Mouse (Mus musculus) spleen, postnatal 14 days (tissue): ENCODE data around the gene Bloc1s4.

Experiments used
- DNase-seq, 2 experiments: peaks; one replicate each; pipeline ENCODE4 v3.0.0; 2021 to 2022; ENCODE audit warnings: low spot score in 2 of 2

Bloc1s4 gene

DNA sequence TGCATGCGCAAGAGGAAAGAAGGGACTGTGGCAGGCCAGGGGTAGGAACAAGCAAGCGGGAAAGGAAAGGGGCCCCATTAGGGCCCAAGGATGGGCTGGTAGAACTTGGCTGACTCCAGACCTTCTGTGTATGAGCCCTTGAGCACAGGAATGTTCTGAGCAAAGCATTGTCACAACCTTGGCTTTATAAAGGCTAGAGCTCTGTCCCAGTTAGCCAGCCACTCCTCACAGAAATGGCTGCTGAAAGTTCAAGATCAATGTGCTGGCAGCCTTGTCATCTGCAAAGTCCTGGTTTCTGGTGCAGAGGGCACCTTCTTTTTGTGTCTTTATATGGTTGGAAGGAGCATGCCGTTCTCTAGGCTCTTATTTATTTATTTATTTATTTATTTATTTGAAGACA, 28.8 kb downstream of the Bloc1s4 start:
- no peak for DNase-seq

GRCm38 (mm10) chr5:36719135-36719534, 29.3 kb downstream of the Bloc1s4 start:
- no peak for DNase-seq

DNA sequence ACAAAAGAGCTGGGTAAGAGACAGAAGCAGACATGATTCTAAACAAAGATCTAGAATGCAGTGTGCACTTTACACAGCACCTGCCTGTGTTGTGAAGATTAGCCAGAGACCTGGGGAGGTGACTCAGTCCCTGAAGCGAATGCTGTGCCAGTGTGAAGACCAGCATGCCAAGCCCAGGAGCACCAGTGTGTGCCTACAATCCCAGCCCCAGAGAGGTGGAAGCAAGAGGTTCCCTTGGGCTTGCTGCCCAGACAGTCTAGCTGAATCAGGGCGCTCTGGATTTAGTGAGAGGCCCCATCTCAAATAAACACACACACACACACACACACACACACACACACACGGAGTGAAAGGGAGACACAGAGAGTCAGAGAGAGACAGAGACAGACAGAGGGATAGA, 30.6 kb downstream of the Bloc1s4 start:
- DNase-seq, result no peak

DNA sequence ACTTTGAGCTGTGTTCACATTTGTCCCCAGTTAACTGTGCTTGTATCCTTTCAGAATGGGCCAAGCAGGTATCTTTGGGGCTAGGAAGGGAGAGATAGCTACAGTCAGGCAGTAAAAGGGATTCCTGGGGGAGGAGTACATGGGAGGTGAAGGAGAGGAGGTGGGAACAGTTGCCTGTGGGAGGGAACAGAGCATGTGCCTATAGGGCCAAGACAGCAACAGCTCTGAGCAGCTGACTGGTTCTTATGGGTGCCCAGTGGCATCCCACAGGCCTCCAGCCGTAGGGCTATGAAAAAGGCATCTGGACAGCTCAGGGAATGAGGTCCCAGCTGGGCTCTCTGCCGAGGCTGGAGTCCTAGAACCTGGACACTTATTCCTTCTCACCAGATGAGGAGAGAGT, 31.6 kb downstream of the Bloc1s4 start:
- no peak for DNase-seq

- DNase-seq, result no peak
Observed at GRCm38 (mm10) chr5:36714832-36715231, 33.6 kb downstream of the Bloc1s4 start.

DNA sequence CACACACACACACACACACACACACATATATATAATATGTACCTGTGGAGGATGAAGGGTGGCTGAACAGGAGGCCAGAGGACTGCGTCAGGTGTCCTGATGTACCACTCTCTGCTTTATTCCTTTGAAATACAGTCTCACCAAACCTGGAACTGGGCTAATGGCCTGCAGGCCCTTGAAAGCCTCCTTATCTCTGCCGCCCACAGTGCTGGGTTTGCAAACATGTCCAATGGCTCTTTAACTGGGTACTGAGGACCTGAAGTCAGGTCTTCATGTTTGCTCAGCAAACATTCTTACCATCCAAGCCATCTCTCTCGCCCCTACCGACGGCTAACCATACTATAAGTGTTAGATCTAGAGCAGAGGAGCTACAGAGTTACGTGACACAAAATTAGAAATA, 34.8 kb downstream of the Bloc1s4 start:
- no peak for DNase-seq

DNA sequence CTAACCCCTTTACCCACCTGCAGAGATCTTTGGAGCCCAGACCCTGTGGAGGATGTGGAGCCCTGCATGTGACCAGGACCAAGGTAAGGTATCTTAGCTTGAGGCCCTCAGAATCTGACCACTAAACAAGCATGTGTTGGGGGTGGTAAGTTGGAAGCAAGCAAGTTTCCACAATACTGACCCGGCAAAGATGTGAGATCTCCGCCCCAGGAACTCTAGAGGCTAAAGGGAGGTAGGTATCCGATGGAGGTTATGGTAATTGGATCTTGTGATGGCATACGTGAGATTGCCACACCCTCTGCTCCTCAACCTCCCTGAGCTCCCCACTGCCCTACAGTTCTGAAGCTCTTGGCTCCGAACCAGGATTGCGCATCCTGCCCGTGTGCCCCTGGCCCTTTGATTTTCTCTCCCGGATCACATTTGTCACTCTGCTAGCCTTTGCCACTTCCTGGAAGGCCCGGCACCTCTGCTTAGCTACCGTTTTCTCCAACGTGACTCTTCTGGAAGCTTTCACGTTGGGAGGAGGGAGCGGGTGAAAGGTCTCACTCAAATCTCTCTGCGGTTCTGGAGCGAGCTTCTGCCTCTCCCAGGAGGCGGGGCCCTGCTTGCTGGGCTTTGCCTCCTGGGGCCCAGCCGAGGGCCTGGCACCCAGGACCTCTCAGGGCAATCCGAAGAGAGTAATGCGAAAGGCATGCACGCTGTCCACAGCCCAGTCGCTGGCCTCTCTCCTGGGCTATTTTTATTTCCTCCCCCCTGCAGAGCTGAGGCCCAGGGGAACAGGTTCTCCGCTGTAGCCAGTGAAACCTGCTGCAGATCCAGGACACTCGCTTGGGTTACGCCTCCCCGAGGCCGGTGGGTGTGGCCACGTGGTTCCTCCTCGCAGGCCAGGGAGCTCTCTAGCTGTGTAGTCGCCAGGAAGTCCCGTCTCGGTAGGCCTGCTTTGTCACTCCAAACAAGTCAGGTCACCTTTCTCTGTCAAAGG, 35.6 kb downstream of the Bloc1s4 start:
- DNase-seq, result peak; percentile 82 to 85

- DNase-seq, result no peak
Observed at GRCm38 (mm10) chr5:36711863-36712262, 36.6 kb downstream of the Bloc1s4 start.

GRCm38 (mm10) chr5:36705792-36706191, 42.7 kb downstream of the Bloc1s4 start:
- no peak for DNase-seq

DNA sequence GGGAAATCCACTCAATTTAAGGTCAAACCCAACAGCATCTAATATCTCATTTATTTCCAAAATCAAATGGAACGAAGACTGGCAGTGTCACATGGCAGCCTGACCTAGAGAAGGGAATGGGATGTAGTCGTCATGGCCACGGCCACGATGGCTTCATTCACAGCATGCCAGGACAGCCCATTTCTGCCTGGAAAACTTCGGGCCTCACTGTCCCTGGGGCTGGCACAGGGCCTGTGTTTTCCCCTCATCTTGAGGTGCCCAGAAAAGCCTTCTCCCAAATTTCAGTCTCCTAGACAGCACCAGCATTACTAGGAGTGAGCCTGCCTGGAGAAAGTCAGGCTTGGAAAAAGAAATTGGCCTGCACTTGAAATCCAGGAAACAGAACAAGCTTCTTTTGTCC, 43.1 kb downstream of the Bloc1s4 start:
- no peak for DNase-seq

GRCm38 (mm10) chr5:36704684-36705083, 43.8 kb downstream of the Bloc1s4 start:
- no peak for DNase-seq

- no peak for DNase-seq
Observed at GRCm38 (mm10) chr5:36700939-36701620, 47.4 kb downstream of the Bloc1s4 start.

- no peak for DNase-seq
Observed at GRCm38 (mm10) chr5:36698689-36699088, 49.8 kb downstream of the Bloc1s4 start.

DNA sequence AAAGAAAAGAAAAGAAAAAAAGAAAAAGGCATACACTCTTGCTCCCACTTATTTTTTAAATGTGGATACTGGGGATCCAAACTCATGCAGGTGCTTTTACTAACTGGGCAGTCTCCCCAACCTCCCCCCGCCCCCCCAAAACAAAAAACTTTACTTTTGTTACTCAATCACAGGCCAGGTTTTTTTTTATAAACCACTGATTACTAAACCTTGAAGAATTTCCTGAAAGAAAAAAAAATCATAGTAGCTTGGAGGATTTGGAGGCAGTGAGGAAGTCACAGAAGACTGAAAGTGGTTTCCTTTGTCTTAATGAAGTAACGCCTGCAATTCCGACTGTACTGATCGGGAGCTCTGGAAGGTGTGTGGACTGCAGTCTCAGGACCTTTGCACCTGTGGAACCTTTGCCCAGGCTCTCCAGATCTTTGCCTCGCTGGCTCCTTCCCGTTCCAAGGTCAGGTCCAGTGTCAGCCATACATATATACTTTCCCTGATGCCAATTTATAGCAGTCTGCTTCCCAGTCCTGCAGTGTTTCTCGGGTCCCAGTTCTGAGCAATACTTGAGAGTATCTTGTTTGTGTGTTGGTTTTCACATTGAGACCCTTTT, 50.3 kb downstream of the Bloc1s4 start:
- no peak for DNase-seq
